Mouse (Mus musculus) heart, postnatal 0 days (tissue): ENCODE measurements around the gene Otud7b. TPM values are rescaled to one million over a fixed set of nuclear protein-coding genes. Genes with fewer than 3 reads are reported as not detected.

ENCODE experiments used
- ATAC-seq: fragments of 200-750 bp; cut with Nextera tagmentation; 2 replicates; pipeline ENCODE4 v1.8.0; 2017; ENCODE audit warnings: low read depth, moderate number of reproducible peaks, moderate library complexity; ENCODE audit not compliant: insufficient read depth
- DNase-seq: peaks from one replicate; pipeline ENCODE4 v3.0.0-alpha.2; 2016; ENCODE audit warnings: low spot score
- H3K27ac ChIP-seq: fragments of 300-500 bp; sonication (generic); 2 replicates; pipeline ENCODE4 v1.5.1; 2014; ENCODE audit warnings: low read depth, mild to moderate bottlenecking
- H3K27me3 ChIP-seq: fragments of 300-500 bp; sonication (generic); 2 replicates; pipeline ENCODE4 v1.6.1; 2014; ENCODE audit warnings: low read length, mixed read lengths; ENCODE audit not compliant: control insufficient read depth, insufficient read depth
- H3K36me3 ChIP-seq: fragments of 300-500 bp; sonication (generic); replicated peaks from 2 replicates; pipeline ENCODE4 v1.6.1; 2014; ENCODE audit warnings: low read length, mixed read lengths; ENCODE audit not compliant: control insufficient read depth, insufficient read depth
- H3K4me1 ChIP-seq: fragments of 300-500 bp; sonication (generic); 2 replicates; pipeline ENCODE4 v1.6.1; 2014; ENCODE audit warnings: antibody characterized with exemption; ENCODE audit not compliant: control insufficient read depth, insufficient read depth
- H3K4me2 ChIP-seq: fragments of 300-500 bp; sonication (generic); 2 replicates; pipeline ENCODE4 v1.6.1; 2014; ENCODE audit warnings: low read depth, mild to moderate bottlenecking, low read length, moderate library complexity
- H3K4me3 ChIP-seq: fragments of 300-500 bp; sonication (generic); 2 replicates; pipeline ENCODE4 v1.5.1; 2014; ENCODE audit warnings: low read depth, low read length
- H3K9ac ChIP-seq: fragments of 300-500 bp; sonication (generic); replicated peaks from 2 replicates; pipeline ENCODE4 v1.6.1; 2014; ENCODE audit warnings: low read depth, low read length, mixed read lengths
- H3K9me3 ChIP-seq: fragments of 300-500 bp; sonication (generic); replicated peaks from 2 replicates; pipeline ENCODE4 v1.6.1; 2016; ENCODE audit warnings: low read length; ENCODE audit not compliant: control insufficient read depth
- CTCF ChIP-seq: IDR thresholded peaks from 2 replicates; pipeline ENCODE4 v1.5.1; 2016; ENCODE audit warnings: antibody characterized with exemption, control low read depth, low read depth
- EP300 ChIP-seq: IDR thresholded peaks from 2 replicates; pipeline ENCODE4 v1.6.1; 2016; ENCODE audit warnings: antibody characterized with exemption, low read depth
- WGBS: fragments of 180-500 bp; shearing (Covaris S2); extraction: QIAGEN DNeasy Blood & Tissue Kit; methylation state at CpG from one replicate; pipeline ENCODE4 v1.1.7; 2014; 5-methylcytosine and 5-hydroxymethylcytosine counted together
- polyA plus RNA-seq: library from polyadenylated mRNA; unstranded; fragments of >200 nt; fragmentation: Nextera tagmentation; extraction: Ambion mirVana; gene quantifications from 2 replicates; pipeline ENCODE4 v1.2.1, GENCODE M21; 2015
- total RNA-seq: library from RNA; depleted of rRNA; stranded (reverse); fragments of >200 nt; gene quantifications from 2 replicates; pipeline ENCODE4 v1.2.3, GENCODE M21; 2014; ENCODE audit warnings: low replicate concordance

Otud7b gene
- total and polyA plus RNA-seq, 2 experiments from 2014 or later: 16.8 to 21.9 TPM

GRCm38 (mm10) chr3:96181510-96182381, 77.4 kb downstream of the Otud7b start:
- H3K4me2 ChIP-seq: peak overlapping the region; percentile 74
- no peak for TF ChIP-seq CTCF
- no peak for TF ChIP-seq EP300
- no peaks in the 10 kb centered on the region for H3K9me3 ChIP-seq
- H3K4me3 ChIP-seq: peak overlapping the region; percentile 60
- no peak; the same call in 1 of the 2 replicates for ATAC-seq
- H3K36me3 ChIP-seq: peaks cover 19% of the 10 kb centered on the region
- no peak for DNase-seq
- peaks cover 26% of the 10 kb centered on the region for H3K4me1 ChIP-seq
- H3K27ac ChIP-seq: peak overlapping the region; percentile 87
- H3K27me3 ChIP-seq: no peaks in the 10 kb centered on the region
- H3K9ac ChIP-seq: peak overlapping the region; percentile 44
- WGBS: 13% methylated on average over 12 of the region's 12 CpGs

- ATAC-seq (peak; percentile 61), DNase-seq (peak; percentile 74)
- Histone ChIP-seq H3K27me3 (no peaks in the 10 kb centered on the region), H3K4me2 (peak overlapping the region; percentile 74), H3K4me1 (peaks cover 26% of the 10 kb centered on the region), H3K9ac (peak overlapping the region; percentile 44; the same call in 1 of the 2 replicates), H3K4me3 (peak overlapping the region; percentile 60), H3K36me3 (peaks cover 21% of the 10 kb centered on the region), H3K9me3 (no peaks in the 10 kb centered on the region), H3K27ac (peak overlapping the region; percentile 87)
- TF ChIP-seq EP300 (no peak), CTCF (no peak)
- 10% methylated on average over 4 of the region's 4 CpGs for WGBS
Observed at GRCm38 (mm10) chr3:96182382-96182776, 78.1 kb downstream of the Otud7b start.

GRCm38 (mm10) chr3:96192977-96193376, 88.7 kb downstream of the Otud7b start:
- peaks cover 45% of the 10 kb centered on the region for H3K36me3 ChIP-seq
- no peak for ATAC-seq
- no peak overlapping the region for H3K4me3 ChIP-seq

GRCm38 (mm10) chr3:96194966-96195365, 90.6 kb downstream of the Otud7b start:
- 88% methylated on average over 10 of the region's 10 CpGs for WGBS
- H3K4me3 ChIP-seq: no peak overlapping the region
- H3K27me3 ChIP-seq: no peaks in the 10 kb centered on the region
- no peaks in the 10 kb centered on the region for H3K9me3 ChIP-seq
- H3K4me1 ChIP-seq: peaks cover 13% of the 10 kb centered on the region
- ATAC-seq (no peak), DNase-seq (no peak)
- H3K27ac ChIP-seq: no peak overlapping the region
- peaks cover 30% of the 10 kb centered on the region for H3K36me3 ChIP-seq
- TF ChIP-seq EP300: no peak
- no peak overlapping the region for H3K9ac ChIP-seq
- H3K4me2 ChIP-seq: no peak overlapping the region

More at GRCm38 (mm10) chr3:96192977-96193376, 88.7 kb downstream of the Otud7b start:
- no peaks in the 10 kb centered on the region for H3K27me3 ChIP-seq
- H3K4me2 ChIP-seq: no peak overlapping the region
- H3K9me3 ChIP-seq: no peaks in the 10 kb centered on the region
- 60% methylated on average over 12 of the region's 12 CpGs for WGBS
- no peak overlapping the region for H3K27ac ChIP-seq
- no peak overlapping the region for H3K9ac ChIP-seq
- TF ChIP-seq CTCF (no peak), EP300 (no peak)
- DNase-seq: no peak
- H3K4me1 ChIP-seq: peaks cover 10% of the 10 kb centered on the region

DNA sequence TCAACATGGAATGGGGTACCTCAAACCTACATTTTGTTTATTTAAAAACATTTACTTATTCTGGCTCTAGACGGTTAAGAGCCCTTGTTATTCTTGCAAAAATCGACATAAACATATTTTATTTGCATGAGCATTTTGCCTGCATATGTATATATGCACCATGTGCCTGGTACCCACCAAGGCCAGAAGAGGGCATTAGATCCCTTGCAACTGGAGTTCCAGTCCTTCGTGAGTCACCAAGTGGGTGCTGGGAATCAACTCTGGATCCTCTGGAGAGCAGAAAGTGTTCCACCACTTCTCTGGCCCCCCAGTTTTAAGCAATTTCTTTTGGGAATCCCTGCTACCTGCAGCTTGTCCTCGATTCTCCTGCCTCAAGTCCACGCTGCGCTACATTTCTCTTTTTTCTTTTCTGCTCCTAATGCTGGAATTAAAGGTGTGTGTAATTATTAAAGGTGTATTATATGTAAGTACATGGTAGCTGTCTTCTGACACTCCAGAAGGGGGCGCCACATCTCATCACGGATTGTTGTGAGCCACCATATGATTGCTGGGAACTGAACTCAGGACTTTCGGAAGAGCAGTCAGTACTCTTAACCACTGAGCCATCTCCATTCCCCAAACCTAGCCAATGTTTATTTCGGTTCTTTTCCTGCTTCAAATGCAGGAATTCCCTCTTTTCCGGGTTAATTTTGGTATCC, 91.4 kb downstream of the Otud7b start:
- WGBS: 92% methylated on average over 11 of the region's 11 CpGs

More for the DNA sequence above, 91.4 kb downstream of the Otud7b start:
- Histone ChIP-seq H3K4me3 (no peak overlapping the region), H3K27ac (no peak overlapping the region), H3K9ac (no peak overlapping the region), H3K36me3 (peaks cover 22% of the 10 kb centered on the region), H3K9me3 (no peaks in the 10 kb centered on the region), H3K4me1 (peaks cover 13% of the 10 kb centered on the region), H3K27me3 (no peaks in the 10 kb centered on the region), H3K4me2 (no peak overlapping the region)
- no peak for TF ChIP-seq EP300
- peak; percentile 0; the same call in 1 of the 2 replicates for TF ChIP-seq CTCF
- no peak for ATAC-seq
- DNase-seq: no peak
